Mouse (Mus musculus): ENCODE measurements around the gene Pdcd4. TPM values are rescaled to one million over a fixed set of nuclear protein-coding genes. Genes with fewer than 3 reads are reported as not detected.

Pdcd4 gene
- polyA plus RNA-seq, 1 experiment from 2014 or later: 60.4 TPM

DNA sequence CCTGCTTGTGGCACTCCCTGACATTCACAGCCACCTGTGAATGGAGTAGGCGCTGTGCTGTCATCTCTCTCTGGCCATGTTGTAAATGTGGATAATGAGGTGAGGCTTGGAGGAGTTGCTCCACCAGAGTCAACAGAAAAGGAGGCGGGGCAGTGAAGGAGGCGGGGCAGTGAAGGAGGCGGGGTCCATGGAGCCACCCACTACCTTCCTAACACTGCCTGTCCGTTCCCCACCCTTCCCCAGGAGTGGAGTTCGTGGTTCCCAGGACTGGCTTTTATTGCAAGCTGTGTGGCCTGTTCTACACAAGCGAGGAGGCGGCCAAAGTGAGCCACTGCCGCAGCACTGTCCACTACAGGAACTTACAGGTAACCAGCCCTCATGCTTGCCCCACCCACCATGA lies 32.9 kb upstream of the Pdcd4 start:
- Histone ChIP-seq H3K9me3 (no peaks in the 10 kb centered on the region), H3K36me3 (no peaks in the 10 kb centered on the region), H3K4me1 (replicated peaks) (peaks cover 12% of the 10 kb centered on the region), H3K27ac (replicated peaks) (no peak overlapping the region), H3K4me2 (no peak overlapping the region), H3K4me3 (no peak overlapping the region), H3K9ac (no peak overlapping the region), H3K27me3 (no peaks in the 10 kb centered on the region)
- ATAC-seq (ENCODE audit: low FRiP score, low read depth): no peak
- WGBS: 48% methylated on average over 9 of the region's 9 CpGs

DNA sequence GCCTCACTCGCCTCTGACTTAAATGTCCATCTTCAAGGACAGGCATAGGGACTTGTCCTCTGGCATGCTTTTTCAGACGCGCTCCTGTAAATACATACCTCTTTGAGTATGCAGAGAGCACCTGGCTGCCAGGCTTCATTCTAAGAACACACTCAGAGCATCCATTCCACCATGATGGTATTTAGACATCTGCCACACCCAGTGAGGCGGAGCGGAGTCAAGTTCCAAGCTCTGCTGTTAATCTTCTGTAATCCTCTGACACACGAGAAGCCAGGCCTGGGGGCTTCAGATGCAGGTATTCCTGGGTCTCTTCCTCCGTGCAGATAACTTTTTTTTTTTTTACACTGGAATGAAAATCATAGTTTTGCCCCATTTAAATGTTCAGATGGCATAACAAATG lies 32.4 kb upstream of the Pdcd4 start:
- WGBS: 71% methylated on average over 7 of the region's 7 CpGs
- Histone ChIP-seq H3K4me2 (no peak overlapping the region), H3K36me3 (no peaks in the 10 kb centered on the region), H3K27me3 (no peaks in the 10 kb centered on the region), H3K9ac (no peak overlapping the region), H3K4me3 (no peak overlapping the region), H3K4me1 (replicated peaks) (peaks cover 12% of the 10 kb centered on the region; the same call in 1 of the 2 replicates), H3K27ac (replicated peaks) (no peak overlapping the region), H3K9me3 (no peaks in the 10 kb centered on the region)
- ATAC-seq (ENCODE audit: low FRiP score, low read depth): no peak

DNA sequence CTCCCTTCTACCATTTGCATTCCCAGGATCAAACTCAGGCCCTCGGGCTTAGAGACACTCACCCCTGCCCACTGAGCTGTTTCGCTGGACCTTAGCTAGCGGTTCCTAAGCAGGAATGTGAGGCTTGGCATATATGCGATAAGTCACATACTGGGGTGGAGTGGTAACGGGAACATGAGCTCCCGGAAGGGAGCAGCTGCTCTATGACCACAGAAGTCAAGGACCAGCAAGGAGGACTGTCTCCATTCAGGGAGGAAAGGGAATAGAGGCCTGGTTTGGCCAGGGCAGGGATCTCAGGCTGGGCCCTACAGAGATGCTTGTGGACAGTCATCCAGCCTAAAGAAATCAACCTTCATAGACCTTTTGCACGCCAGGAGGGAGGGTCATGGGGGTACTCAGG lies 30.7 kb upstream of the Pdcd4 start:
- H3K4me1 ChIP-seq (replicated peaks): peaks cover 8% of the 10 kb centered on the region; the same call in 1 of the 2 replicates
- no peak overlapping the region for H3K4me3 ChIP-seq
- no peak overlapping the region for H3K27ac ChIP-seq (replicated peaks)
- no peaks in the 10 kb centered on the region for H3K27me3 ChIP-seq
- H3K9me3 ChIP-seq: no peaks in the 10 kb centered on the region
- no peak overlapping the region for H3K9ac ChIP-seq
- H3K4me2 ChIP-seq: no peak overlapping the region
- H3K36me3 ChIP-seq: no peaks in the 10 kb centered on the region
- no peak for ATAC-seq (ENCODE audit: low FRiP score, low read depth)
- 80% methylated on average over 7 of the region's 7 CpGs for WGBS

DNA sequence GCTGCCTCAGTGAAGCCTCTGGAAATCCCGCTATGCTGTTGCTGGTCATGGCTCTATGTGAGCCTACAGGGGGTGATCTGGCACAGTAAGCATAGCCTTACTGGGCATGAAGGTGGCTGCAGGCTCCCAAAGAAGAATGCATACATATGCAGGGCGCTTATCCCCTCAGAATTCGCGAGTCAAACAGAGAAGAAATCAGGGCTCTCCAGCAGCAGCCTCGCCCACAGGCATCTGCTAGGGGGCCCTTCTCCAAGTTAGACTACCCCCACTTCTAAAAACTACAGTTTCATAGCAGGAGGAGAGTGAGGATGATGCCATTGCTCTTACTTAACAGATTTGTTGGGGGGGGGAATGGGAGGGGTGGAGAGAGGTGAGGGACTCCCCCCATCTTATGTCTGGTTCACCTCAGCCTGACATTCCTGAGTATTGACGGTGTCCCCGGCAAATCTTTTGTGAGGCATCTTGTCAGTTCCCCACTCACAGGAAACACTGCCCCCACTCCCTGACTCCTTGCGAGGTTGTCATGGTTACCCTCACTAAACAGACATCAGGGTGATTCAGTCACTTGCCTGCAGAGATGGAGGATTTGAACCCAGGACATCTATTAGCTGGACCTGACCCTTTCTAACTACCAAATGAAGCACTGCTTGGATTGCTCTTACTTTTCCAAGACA lies 29.3 kb upstream of the Pdcd4 start:
- WGBS: 64% methylated on average over 8 of the region's 8 CpGs
- Histone ChIP-seq H3K27me3 (no peaks in the 10 kb centered on the region), H3K36me3 (no peaks in the 10 kb centered on the region), H3K4me2 (no peak overlapping the region), H3K27ac (replicated peaks) (no peak overlapping the region), H3K9me3 (no peaks in the 10 kb centered on the region), H3K9ac (no peak overlapping the region), H3K4me1 (replicated peaks) (peaks cover 3% of the 10 kb centered on the region; the same call in 1 of the 2 replicates), H3K4me3 (no peak overlapping the region)
- ATAC-seq (ENCODE audit: low FRiP score, low read depth): no peak

DNA sequence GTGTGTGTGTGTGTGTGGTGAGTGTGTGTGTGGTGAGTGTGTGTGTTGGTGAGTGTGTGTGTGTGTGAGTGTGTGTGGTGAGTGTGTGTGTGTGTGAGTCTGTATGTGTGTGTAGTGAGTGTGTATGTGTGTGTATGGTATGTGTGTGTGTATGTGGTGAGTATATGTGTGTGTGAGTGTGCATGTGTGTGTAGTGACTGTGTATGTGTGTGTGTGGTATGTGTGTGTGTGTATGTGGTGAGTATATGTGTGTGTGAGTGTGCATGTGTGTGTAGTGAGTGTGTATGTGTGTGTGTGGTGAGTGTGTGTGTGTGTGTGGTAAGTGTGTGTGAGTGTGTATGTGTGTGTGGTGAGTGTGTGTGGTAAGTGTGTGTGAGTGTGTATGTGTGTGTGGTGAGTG lies 24.8 kb upstream of the Pdcd4 start:
- Histone ChIP-seq H3K4me2 (no peak overlapping the region), H3K36me3 (no peaks in the 10 kb centered on the region), H3K27me3 (no peaks in the 10 kb centered on the region), H3K27ac (replicated peaks) (no peak overlapping the region), H3K9me3 (no peaks in the 10 kb centered on the region), H3K9ac (no peak overlapping the region), H3K4me3 (no peak overlapping the region), H3K4me1 (replicated peaks) (no peaks in the 10 kb centered on the region)
- no peak for ATAC-seq (ENCODE audit: low FRiP score, low read depth)

DNA sequence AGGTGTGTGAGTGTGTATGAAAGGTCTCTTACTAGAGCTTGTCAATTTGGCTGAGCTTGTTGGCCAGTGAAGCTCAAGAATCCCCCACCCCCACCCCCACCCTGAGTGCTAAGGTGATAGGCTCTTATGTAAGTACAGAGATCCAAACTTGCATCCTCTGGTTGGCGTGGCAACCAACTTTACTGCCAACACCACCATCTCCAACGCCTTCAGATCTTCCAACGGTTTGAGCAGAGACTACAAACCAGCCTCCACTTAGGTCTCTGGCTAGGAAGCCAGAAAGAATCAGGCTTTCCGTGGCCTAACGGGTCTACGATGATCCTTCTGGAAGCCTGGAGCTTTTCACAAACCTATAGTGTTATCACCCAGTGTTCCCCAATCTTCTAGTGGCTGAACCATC lies 23.9 kb upstream of the Pdcd4 start:
- Histone ChIP-seq H3K4me3 (no peak overlapping the region), H3K36me3 (no peaks in the 10 kb centered on the region), H3K4me1 (replicated peaks) (no peaks in the 10 kb centered on the region), H3K4me2 (no peak overlapping the region), H3K9ac (no peak overlapping the region), H3K27ac (replicated peaks) (no peak overlapping the region), H3K27me3 (no peaks in the 10 kb centered on the region), H3K9me3 (no peaks in the 10 kb centered on the region)
- no peak for ATAC-seq (ENCODE audit: low FRiP score, low read depth)
- WGBS: 93% methylated on average over 6 of the region's 6 CpGs

DNA sequence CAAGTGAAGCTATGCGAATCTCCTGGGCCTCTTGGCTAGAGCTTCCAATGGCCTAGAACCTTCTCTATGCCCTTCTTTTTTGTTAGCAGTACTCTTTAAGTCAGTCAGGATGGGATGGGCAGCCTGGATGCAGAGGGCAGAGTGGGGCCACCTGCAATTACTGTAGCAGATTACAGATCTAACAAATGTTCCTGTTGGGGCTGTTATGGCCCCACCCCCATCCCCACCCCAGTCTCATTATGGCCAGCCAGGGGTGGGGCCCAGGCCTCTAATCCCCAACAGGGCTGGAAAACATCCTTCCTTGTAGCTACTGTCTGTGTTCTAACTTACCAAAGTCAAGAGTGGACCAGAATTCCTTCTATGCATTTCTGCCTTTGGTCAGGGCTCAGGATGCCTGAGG lies 23.2 kb upstream of the Pdcd4 start:
- Histone ChIP-seq H3K36me3 (no peaks in the 10 kb centered on the region), H3K4me2 (no peak overlapping the region), H3K4me1 (replicated peaks) (no peaks in the 10 kb centered on the region), H3K9me3 (no peaks in the 10 kb centered on the region), H3K9ac (no peak overlapping the region), H3K27me3 (no peaks in the 10 kb centered on the region), H3K4me3 (no peak overlapping the region), H3K27ac (replicated peaks) (no peak overlapping the region)
- 88% methylated on average over 1 of the region's 1 CpGs for WGBS
- ATAC-seq (ENCODE audit: low FRiP score, low read depth): no peak

DNA sequence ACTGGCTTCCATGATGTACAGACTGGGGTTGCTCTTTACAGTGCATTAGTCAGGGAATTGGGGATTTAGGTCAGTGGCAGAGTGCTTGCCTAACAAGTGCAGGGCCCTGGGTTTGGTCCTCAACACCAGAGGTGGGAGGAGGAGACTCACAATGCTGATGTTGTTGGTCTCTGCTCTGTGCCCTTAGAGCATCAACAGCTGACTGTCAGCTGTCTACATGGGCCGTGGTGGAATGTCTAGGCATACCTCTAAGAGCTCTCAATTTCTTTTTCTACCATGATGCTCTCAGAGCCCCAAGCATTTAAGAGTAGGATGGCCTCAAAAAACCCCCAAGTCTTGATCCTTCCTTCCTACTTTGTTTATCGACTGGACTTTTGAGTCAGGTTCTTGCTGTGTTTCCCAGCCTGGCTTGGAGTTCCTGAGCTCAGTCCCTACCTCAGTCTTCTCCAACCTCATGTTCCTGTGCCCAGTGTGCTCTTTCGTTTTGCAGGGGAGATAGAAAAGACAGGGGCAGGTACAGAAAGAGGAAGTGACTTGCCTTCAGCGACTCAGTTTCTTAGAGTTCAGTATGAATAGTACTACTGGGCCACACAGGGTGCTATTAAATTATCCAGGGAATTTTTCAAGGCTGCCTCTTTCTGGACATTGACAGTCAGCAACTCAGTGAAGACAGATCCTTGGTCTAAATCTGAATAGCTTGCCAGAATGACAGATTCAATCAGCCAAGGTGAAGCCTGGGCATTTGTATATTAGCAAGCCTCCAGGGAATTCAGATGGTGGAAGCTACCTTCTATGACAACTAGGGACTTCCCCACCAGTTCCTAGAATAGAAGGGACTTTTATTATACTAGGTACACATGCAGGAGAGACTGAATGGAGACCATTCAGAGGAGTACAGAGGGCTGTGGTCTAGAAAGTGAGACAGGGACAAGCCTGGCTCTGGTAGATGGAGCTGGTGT lies 22.3 kb upstream of the Pdcd4 start:
- WGBS: 77% methylated on average over 4 of the region's 4 CpGs
- H3K36me3 ChIP-seq: no peaks in the 10 kb centered on the region
- H3K9ac ChIP-seq: no peak overlapping the region
- H3K9me3 ChIP-seq: no peaks in the 10 kb centered on the region
- H3K4me1 ChIP-seq (replicated peaks): no peaks in the 10 kb centered on the region
- ATAC-seq (ENCODE audit: low FRiP score, low read depth): no peak
- no peak overlapping the region for H3K27ac ChIP-seq (replicated peaks)
- no peaks in the 10 kb centered on the region for H3K27me3 ChIP-seq
- no peak overlapping the region for H3K4me3 ChIP-seq
- no peak overlapping the region for H3K4me2 ChIP-seq

DNA sequence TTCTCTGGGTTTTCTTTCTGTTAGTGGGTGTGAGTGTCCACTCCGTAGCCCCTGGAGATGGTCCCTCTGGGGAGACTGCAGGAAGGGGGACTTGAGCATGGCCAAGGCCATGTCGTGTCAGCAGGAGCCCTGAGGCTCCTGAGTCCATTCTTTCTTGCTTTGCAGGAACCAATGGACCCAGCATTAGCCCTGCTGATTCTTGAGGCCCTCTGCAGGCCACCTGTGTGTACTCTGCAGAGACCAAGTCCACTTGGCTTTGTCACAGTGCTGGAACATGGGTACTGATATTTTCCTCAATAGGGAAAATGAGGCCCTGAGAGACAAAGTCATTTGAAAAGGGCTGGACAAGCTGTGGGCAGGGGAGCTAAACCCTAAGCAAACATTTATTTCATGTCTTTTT lies 21.5 kb upstream of the Pdcd4 start:
- no peak for ATAC-seq (ENCODE audit: low FRiP score, low read depth)
- no peak overlapping the region for H3K4me3 ChIP-seq

DNA sequence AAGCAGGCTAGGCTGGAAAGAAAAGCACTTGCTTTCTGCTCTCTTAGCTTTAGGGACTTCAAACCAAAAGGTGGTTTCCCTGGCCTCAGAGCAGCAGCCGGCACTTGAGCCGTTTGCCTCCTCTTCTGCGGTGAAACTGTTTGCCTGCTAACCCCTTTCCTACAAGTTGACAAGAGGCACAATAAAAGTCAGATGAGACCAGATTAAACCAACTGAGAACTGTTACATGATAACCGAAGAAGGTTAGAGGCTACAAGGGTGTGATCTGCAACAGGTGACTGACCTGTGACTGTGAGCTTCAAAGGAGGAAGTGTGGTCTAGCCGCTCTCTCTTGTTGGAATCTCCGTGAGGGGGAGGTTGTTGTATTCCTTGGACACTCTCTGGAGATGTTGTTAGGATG lies 20.5 kb upstream of the Pdcd4 start:
- no peak for ATAC-seq (ENCODE audit: low FRiP score, low read depth)
- no peaks in the 10 kb centered on the region for H3K27me3 ChIP-seq
- no peak overlapping the region for H3K27ac ChIP-seq (replicated peaks)
- H3K4me2 ChIP-seq: no peak overlapping the region
- no peak overlapping the region for H3K9ac ChIP-seq
- no peak overlapping the region for H3K4me3 ChIP-seq
- no peaks in the 10 kb centered on the region for H3K4me1 ChIP-seq (replicated peaks)
- no peaks in the 10 kb centered on the region for H3K36me3 ChIP-seq
- H3K9me3 ChIP-seq: no peaks in the 10 kb centered on the region
- 93% methylated on average over 6 of the region's 6 CpGs for whole genome bisulfite sequencing

More for the DNA sequence above, 21.5 kb upstream of the Pdcd4 start:
- 61% methylated on average over 2 of the region's 2 CpGs for WGBS
- Histone ChIP-seq H3K9ac (no peak overlapping the region), H3K36me3 (no peaks in the 10 kb centered on the region), H3K9me3 (no peaks in the 10 kb centered on the region), H3K27ac (replicated peaks) (no peak overlapping the region), H3K4me1 (replicated peaks) (no peaks in the 10 kb centered on the region), H3K27me3 (no peaks in the 10 kb centered on the region), H3K4me2 (no peak overlapping the region)

DNA sequence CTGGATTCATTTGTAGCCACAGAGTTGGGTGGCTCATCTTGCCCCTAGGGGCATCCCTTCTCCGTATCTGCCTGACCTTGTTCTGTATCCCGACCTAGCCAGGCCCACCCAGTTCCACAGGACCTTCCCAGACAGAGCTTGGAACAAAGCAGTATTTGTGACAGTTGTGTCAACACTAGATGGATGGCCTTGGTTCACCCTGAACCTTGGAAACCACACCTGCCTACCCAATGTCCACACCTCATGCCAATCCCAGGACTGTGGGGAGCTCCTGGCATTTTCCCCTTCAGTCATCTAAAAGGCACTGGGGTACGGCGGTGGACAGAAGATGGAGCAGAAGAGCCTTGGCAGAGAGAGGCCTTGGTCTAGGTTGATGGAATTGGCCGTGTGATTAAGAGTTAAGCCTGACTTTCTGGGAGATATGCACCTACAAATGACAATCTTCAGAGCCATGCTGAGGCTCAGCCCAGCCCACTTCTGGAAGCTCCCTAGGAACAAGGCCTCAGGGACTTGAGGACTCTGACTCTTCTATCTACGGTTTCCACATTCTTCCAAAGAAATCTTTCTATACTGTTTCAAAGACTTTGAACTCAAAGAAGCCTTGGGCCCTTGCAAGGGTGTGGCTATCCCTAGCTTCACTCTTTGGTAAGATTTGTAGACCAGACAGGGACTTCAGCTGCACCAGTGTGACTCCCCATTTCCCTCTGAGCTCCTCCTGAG lies 18.9 kb upstream of the Pdcd4 start:
- Histone ChIP-seq H3K4me2 (no peak overlapping the region), H3K4me1 (replicated peaks) (no peaks in the 10 kb centered on the region), H3K27me3 (no peaks in the 10 kb centered on the region), H3K9ac (no peak overlapping the region), H3K9me3 (no peaks in the 10 kb centered on the region), H3K4me3 (no peak overlapping the region), H3K36me3 (no peaks in the 10 kb centered on the region), H3K27ac (replicated peaks) (no peak overlapping the region)
- ATAC-seq (ENCODE audit: low FRiP score, low read depth): no peak
- WGBS: 94% methylated on average over 6 of the region's 6 CpGs

DNA sequence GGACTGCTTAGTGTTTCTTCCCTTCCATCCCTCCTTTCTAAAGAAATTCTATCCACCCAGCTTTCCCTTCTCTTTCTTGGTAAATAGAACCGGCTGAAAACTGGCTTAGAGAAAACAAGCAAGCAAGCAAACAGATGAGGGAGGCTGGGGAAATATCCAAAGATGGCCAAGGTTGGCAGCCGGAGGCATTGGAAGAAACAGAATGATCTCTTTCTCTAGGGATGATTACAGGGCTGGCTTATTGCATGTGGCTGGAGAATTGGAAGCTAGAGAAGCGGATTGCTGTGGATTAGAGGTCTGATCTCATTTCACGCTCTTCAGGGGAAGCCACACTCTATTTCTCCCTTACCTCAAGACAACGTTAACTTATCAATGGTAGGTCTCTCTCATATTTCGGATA lies 16.8 kb upstream of the Pdcd4 start:
- Histone ChIP-seq H3K9ac (no peak overlapping the region), H3K4me1 (replicated peaks) (no peaks in the 10 kb centered on the region), H3K4me2 (no peak overlapping the region), H3K9me3 (no peaks in the 10 kb centered on the region), H3K27me3 (no peaks in the 10 kb centered on the region), H3K4me3 (no peak overlapping the region), H3K36me3 (no peaks in the 10 kb centered on the region), H3K27ac (replicated peaks) (no peak overlapping the region)
- ATAC-seq (ENCODE audit: low FRiP score, low read depth): no peak
- 78% methylated on average over 6 of the region's 6 CpGs for WGBS
